Mouse (Mus musculus) MEL (cell line): ENCODE data around the gene Zscan12. TPM values are rescaled to one million over a fixed set of nuclear protein-coding genes. Genes with fewer than 3 reads are reported as not detected.

ENCODE experiments used
- DNase-seq: peaks from one replicate; pipeline ENCODE4 v3.0.0; 2011; ENCODE audit warnings: low read depth, low spot score
- H3K27ac ChIP-seq: 2 replicates; pipeline ENCODE4 v1.5.1; 2012; ENCODE audit warnings: low read depth, mild to moderate bottlenecking, control low read depth, low read length, moderate library complexity; ENCODE audit not compliant: control insufficient read depth
- H3K27me3 ChIP-seq, 2 experiments: fragments of 150-350 bp in 1 of 2; sonication (generic) in 1 of 2; 2 replicates each; pipeline ENCODE4 v1.6.1; 2012; ENCODE audit warnings: low read length in 2 of 2, mild to moderate bottlenecking in 2 of 2, improper control_type of control experiment in 1 of 2, moderate library complexity in 1 of 2; ENCODE audit not compliant: insufficient read depth in 2 of 2, control insufficient read depth in 1 of 2
- H3K36me3 ChIP-seq, 2 experiments: 2 replicates each; pipeline ENCODE4 v1.6.1; 2012 to 2014; ENCODE audit warnings: low read length in 2 of 2, improper control_type of control experiment in 1 of 2, inconsistent platforms in 1 of 2, mild to moderate bottlenecking in 1 of 2; ENCODE audit not compliant: insufficient read depth in 2 of 2, control insufficient read depth in 1 of 2
- H3K4me1 ChIP-seq, 2 experiments: fragments of 150-350 bp in 1 of 2; sonication (generic) in 1 of 2; 2 replicates each; pipeline ENCODE4 v1.6.1; 2012; ENCODE audit warnings: low read length in 2 of 2, improper control_type of control experiment in 1 of 2, mild to moderate bottlenecking in 1 of 2; ENCODE audit not compliant: insufficient read depth in 2 of 2, control insufficient read depth in 1 of 2
- H3K4me3 ChIP-seq, 2 experiments: fragments of 150-350 bp in 1 of 2; sonication (generic) in 1 of 2; 2 replicates each; pipeline ENCODE4 v1.5.1; 2012; ENCODE audit warnings: low read depth in 2 of 2, low read length in 2 of 2, mild to moderate bottlenecking in 2 of 2, moderate library complexity in 2 of 2, control low read depth in 1 of 2, improper control_type of control experiment in 1 of 2; ENCODE audit not compliant: control insufficient read depth in 1 of 2, insufficient read depth in 1 of 2
- H3K79me2 ChIP-seq: 2 replicates; pipeline ENCODE4 v1.6.1; 2012; ENCODE audit warnings: mild to moderate bottlenecking, low read length, moderate library complexity; ENCODE audit not compliant: control insufficient read depth, poor library complexity, insufficient read depth
- H3K9ac ChIP-seq: 2 replicates; pipeline ENCODE4 v1.6.1; 2012; ENCODE audit warnings: low read depth, mild to moderate bottlenecking, control low read depth, low read length, moderate library complexity; ENCODE audit not compliant: control insufficient read depth, poor library complexity, severe bottlenecking
- H3K9me3 ChIP-seq: fragments of 150-350 bp; sonication (generic); replicated peaks from 2 replicates; pipeline ENCODE4 v1.6.1; 2012; ENCODE audit warnings: mild to moderate bottlenecking, low read length, improper control_type of control experiment, moderate library complexity; ENCODE audit not compliant: insufficient read depth
- CTCF ChIP-seq, 3 experiments: IDR thresholded peaks in 2 of 3; conservative IDR thresholded peaks in 1 of 3; 2 replicates each; pipeline ENCODE4 v1.5.1; 2011 to 2012; ENCODE audit warnings: low read length in 3 of 3, low read depth in 2 of 3, mild to moderate bottlenecking in 2 of 3, improper control_type of control experiment in 1 of 3, inconsistent platforms in 1 of 3, mixed read lengths in 1 of 3, moderate library complexity in 1 of 3; ENCODE audit not compliant: control insufficient read depth in 1 of 3, insufficient read depth in 1 of 3, poor library complexity in 1 of 3, severe bottlenecking in 1 of 3
- E2F4 ChIP-seq: IDR thresholded peaks from 2 replicates; pipeline ENCODE4 v1.6.1; 2011; ENCODE audit warnings: low read depth, low read length, improper control_type of control experiment, borderline replicate concordance
- ELF1 ChIP-seq: IDR thresholded peaks from 2 replicates; pipeline ENCODE4 v1.6.1; 2014; ENCODE audit warnings: low read depth, mild to moderate bottlenecking, inconsistent platforms, low read length, improper control_type of control experiment, moderate library complexity
- EP300 ChIP-seq, 2 experiments: IDR thresholded peaks; 2 replicates each; pipeline ENCODE4 v1.6.1; 2011; ENCODE audit warnings: improper control_type of control experiment in 2 of 2, low read length in 2 of 2, low read depth in 1 of 2, mild to moderate bottlenecking in 1 of 2
- ETS1 ChIP-seq: IDR thresholded peaks from 2 replicates; pipeline ENCODE4 v1.6.1; 2012; ENCODE audit warnings: low read depth, mild to moderate bottlenecking, inconsistent platforms, low read length, improper control_type of control experiment, moderate library complexity
- GATA1 ChIP-seq: IDR thresholded peaks from 2 replicates; pipeline ENCODE4 v1.6.1; 2011; ENCODE audit warnings: low read depth, low read length, improper control_type of control experiment
- HCFC1 ChIP-seq: IDR thresholded peaks from 2 replicates; pipeline ENCODE4 v1.6.1; 2012; ENCODE audit warnings: low read depth, mild to moderate bottlenecking, inconsistent platforms, low read length, improper control_type of control experiment, moderate library complexity
- MAFK ChIP-seq: IDR thresholded peaks from 2 replicates; pipeline ENCODE4 v1.6.1; 2011; ENCODE audit warnings: low read depth, mild to moderate bottlenecking, low read length, improper control_type of control experiment, borderline replicate concordance
- MAX ChIP-seq: IDR thresholded peaks from 2 replicates; pipeline ENCODE4 v1.6.1; 2011; ENCODE audit warnings: low read length, improper control_type of control experiment
- MEF2A ChIP-seq: IDR thresholded peaks from 2 replicates; pipeline ENCODE4 v1.6.1; 2014; ENCODE audit warnings: low read depth, mild to moderate bottlenecking, inconsistent platforms, low read length, improper control_type of control experiment; ENCODE audit not compliant: poor library complexity, insufficient replicate concordance, severe bottlenecking; ENCODE audit errors: extremely low read depth
- MXI1 ChIP-seq: IDR thresholded peaks from 2 replicates; pipeline ENCODE4 v1.6.1; 2011; ENCODE audit warnings: mild to moderate bottlenecking, low read depth, low read length, improper control_type of control experiment
- MYC ChIP-seq: IDR thresholded peaks from 2 replicates; pipeline ENCODE4 v1.6.1; 2011; ENCODE audit warnings: low read depth, mild to moderate bottlenecking, low read length, improper control_type of control experiment, moderate library complexity
- POLR2AphosphoS2 ChIP-seq: IDR thresholded peaks from 2 replicates; pipeline ENCODE4 v1.6.1; 2011; ENCODE audit warnings: low read length, improper control_type of control experiment
- POLR2AphosphoS5 ChIP-seq: IDR thresholded peaks from 2 replicates; pipeline ENCODE4 v1.6.1; 2012; ENCODE audit warnings: low read depth, borderline replicate concordance, mild to moderate bottlenecking, inconsistent platforms, low read length, moderate library complexity, mixed read lengths
- RAD21 ChIP-seq: IDR thresholded peaks from 2 replicates; pipeline ENCODE4 v1.6.1; 2011; ENCODE audit warnings: mild to moderate bottlenecking, low read depth, low read length, improper control_type of control experiment
- RCOR1 ChIP-seq: IDR thresholded peaks from 2 replicates; pipeline ENCODE4 v1.6.1; 2012; ENCODE audit warnings: low read depth, mild to moderate bottlenecking, inconsistent platforms, low read length, improper control_type of control experiment
- SMC3 ChIP-seq: IDR thresholded peaks from 2 replicates; pipeline ENCODE4 v1.6.1; 2011; ENCODE audit warnings: low read depth, low read length, improper control_type of control experiment
- TBP ChIP-seq: IDR thresholded peaks from 2 replicates; pipeline ENCODE4 v1.8.0; 2011; ENCODE audit warnings: low read depth, low read length, improper control_type of control experiment
- ZC3H11A ChIP-seq: IDR thresholded peaks from 2 replicates; pipeline ENCODE4 v1.6.1; 2012; ENCODE audit warnings: low read depth, mild to moderate bottlenecking, inconsistent platforms, low read length, improper control_type of control experiment
- ZKSCAN1 ChIP-seq: IDR thresholded peaks from 2 replicates; pipeline ENCODE4 v1.6.1; 2012; ENCODE audit warnings: low read depth, mild to moderate bottlenecking, inconsistent platforms, low read length, improper control_type of control experiment, moderate library complexity
- polyA plus RNA-seq, 2 experiments: library from polyadenylated mRNA; stranded (reverse) in 1 of 2; unstranded in 1 of 2; fragments of >175 nt in 1 of 2; fragments of >200 nt in 1 of 2; gene quantifications; 2 replicates each; pipeline versions ENCODE4 v1.2.1 to v1.2.4; 2012; ENCODE audit warnings: low replicate concordance in 2 of 2, low read depth in 1 of 2; ENCODE audit not compliant: insufficient read length in 2 of 2, insufficient read depth in 1 of 2, missing spikeins in 1 of 2
- total RNA-seq: library from RNA; depleted of rRNA; stranded (reverse); fragments of 300-350 nt; gene quantifications from 2 replicates; pipeline ENCODE4 v1.2.3, GENCODE M21; 2012

The Zscan12 gene
- total and polyA plus RNA-seq, 3 experiments, result 6.8 to 11.1 TPM; not detected in 1

DNA sequence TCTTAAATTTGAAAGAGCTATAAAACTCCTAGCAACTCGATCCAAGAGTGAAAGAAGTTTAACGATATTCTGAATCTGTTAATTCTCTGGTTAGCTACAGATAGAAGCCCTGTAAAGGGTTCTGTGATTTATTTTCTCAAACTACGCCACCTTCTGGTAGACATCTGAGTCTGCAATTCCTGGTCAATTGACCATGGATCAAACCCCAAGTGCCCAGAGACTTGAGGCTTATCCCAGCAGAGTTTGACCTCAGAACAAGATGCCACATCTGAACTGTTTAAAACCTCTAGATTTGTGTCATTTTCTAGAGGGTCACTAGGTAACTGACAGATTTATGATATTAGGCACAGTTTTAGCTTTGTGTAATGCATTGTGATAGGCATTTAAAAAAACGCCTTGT is 36.4 kb upstream of the Zscan12 start (continued):
- no peak for TF ChIP-seq GATA1

DNA sequence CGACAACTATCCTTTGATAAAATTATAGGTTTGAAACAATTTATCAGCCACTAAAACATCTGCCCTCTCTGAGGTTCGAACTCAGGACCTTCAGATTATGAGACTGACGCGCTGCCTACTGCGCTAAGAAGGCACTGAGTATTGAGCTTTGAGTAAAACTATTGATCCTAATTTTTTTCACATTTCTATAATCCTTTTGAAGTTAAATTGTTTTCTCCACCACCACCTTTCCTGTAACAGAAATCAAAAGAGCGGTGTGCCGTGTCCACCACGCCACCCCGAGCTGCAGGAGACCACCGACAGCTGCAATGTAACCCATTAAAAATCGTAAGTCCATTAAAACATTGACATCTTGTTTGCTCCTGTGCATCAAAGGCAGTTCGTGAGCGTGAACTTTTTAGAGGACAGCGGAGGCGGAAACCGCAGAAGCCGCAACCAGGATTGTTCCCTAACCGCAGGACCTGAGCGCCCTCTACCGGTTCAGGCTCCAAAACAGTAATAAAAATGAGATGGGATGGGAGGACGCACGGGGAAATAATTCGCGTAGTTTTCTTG is 35.9 kb upstream of the Zscan12 start:
- TF ChIP-seq CTCF (IDR thresholded peaks at IDR 0.05 in 2 of 3, conservative IDR thresholded peaks at IDR 0.05 in 1 of 3; ENCODE audit: control insufficient read depth in 1 of 3, insufficient read depth in 1 of 3, low read depth in 2 of 3, low read length in 3 of 3, poor library complexity in 1 of 3, severe bottlenecking in 1 of 3), result peak; percentile 59 to 82 (median 79)
- TF ChIP-seq GATA1, result peak; percentile 29; the same call in 1 of the 2 replicates
- TF ChIP-seq SMC3, result peak; percentile 51
- no peak for TF ChIP-seq POLR2AphosphoS2
- TF ChIP-seq MEF2A, result no peak
- TF ChIP-seq E2F4, result 0 out of 2 replicates have a peak, but pooled peaks have one; percentile 56
- TF ChIP-seq MXI1, result no peak
- TF ChIP-seq MAFK, result peak; percentile 96
- TF ChIP-seq EP300 (IDR thresholded peaks at IDR 0.05; ENCODE audit: low read depth in 1 of 2, low read length in 2 of 2), result peak in 1 of 2 experiments; percentile 45; a peak in 1 of 4 replicates
- 0 out of 2 replicates have a peak, but pooled peaks have one; percentile 3 for TF ChIP-seq ELF1
- TF ChIP-seq RAD21, result peak; percentile 68
- peak; percentile 100 for TF ChIP-seq TBP
- TF ChIP-seq RCOR1, result peak; percentile 98
- peak; percentile 14; the same call in 1 of the 2 replicates for TF ChIP-seq ZC3H11A
- TF ChIP-seq HCFC1, result no peak
- Histone ChIP-seq H3K27me3 (no peaks in the 10 kb centered on the region), H3K9me3 (no peaks in the 10 kb centered on the region), H3K4me1 (peaks cover 0 to 8% of the 10 kb centered on the region in 2 experiments; a peak in 2 of 4 replicates), H3K4me3 (peak overlapping the region; percentile 35 to 59), H3K36me3 (peaks cover 0 to 8% of the 10 kb centered on the region in 2 experiments; a peak in 2 of 4 replicates), H3K9ac (peak overlapping the region; percentile 21; the same call in 1 of the 2 replicates), H3K27ac (no peak overlapping the region), H3K79me2 (no peaks in the 10 kb centered on the region)
- peak; percentile 82 for DNase-seq

DNA sequence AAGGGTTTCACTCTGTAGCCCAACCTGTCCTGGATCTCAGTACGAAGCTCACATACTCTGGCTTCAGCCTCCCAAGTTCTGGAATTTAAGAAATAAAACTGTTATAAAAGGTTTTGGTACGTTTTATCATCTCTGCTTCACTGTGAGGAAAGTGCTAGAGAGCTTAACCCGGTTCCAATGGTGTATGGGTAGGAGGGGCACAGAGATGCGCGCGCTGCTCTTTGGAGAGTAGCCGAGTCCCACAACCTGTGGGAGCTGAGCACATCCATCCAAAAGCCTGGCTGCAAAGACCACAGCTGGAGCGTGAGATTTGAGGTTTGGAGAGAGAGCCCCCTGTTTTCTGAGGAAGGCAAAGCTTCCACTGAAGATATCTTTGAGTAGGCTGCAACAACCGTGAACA is 35.2 kb upstream of the Zscan12 start:
- Histone ChIP-seq H3K79me2 (no peaks in the 10 kb centered on the region), H3K4me1 (peaks cover 0 to 8% of the 10 kb centered on the region in 2 experiments; a peak in 2 of 4 replicates), H3K4me3 (peak overlapping the region; percentile 21 to 59; a peak in 3 of 4 replicates), H3K36me3 (peaks cover 0 to 7% of the 10 kb centered on the region in 2 experiments; a peak in 2 of 4 replicates), H3K9me3 (no peaks in the 10 kb centered on the region), H3K27ac (no peak overlapping the region), H3K27me3 (no peaks in the 10 kb centered on the region), H3K9ac (peak overlapping the region; percentile 21; the same call in 1 of the 2 replicates)
- TF ChIP-seq SMC3 (no peak), ZKSCAN1 (no peak), ETS1 (no peak), MAX (no peak), MYC (no peak), POLR2AphosphoS5 (no peak)
- DNase-seq, result peak; percentile 17
